8 mouse cellular contexts compared by ENCODE assay signal in the genomic region with DNA sequence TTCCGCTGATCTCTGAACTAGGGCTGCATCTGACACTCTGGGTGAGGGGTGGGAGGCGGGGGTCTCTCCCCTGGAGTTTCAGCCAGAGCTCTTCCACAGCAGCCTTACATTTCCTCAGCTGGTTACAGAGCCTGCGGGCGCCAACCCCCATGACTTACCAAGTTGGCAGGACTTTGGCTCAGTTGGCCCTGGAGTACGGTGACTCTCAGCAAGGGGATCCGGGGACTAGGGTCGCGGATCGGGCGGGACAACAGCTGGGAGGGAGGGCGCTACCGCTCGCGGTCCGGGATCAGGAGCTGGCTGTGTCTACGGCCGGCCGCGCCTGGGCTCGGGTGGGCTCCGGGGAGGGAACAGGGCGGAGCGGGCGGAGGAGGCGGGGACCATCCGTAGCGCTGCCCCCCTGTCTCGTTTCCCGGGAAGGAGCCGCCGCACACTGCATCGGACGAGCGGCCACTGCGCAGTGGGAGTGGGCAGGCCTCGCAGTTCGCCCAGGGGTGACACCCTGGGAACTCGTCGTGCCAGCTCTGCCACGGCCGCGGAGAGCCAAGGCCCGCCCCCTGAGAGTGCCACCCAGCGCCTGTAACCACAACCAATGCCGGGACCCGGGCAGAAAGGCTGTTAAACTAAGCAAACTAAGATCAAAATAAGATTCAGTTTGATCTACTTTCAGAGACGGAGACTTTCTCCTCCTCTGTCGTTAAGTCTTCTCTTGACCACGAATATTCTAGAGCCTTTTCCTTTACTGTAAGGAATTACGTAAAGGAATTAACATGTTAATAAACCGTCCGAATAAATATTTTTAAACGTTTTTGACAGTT. TPM values are rescaled to one million over a fixed set of nuclear protein-coding genes. Genes with fewer than 3 reads are reported as not detected.
DNase-seq lines count a peak whose midpoint lies in the region; ATAC-seq and TF ChIP-seq lines count a peak whose summit lies in the region.

A gene (minus strand): TSS at position 502 of the 818 bp plus-strand sequence.

- TF ChIP-seq CTCF in bone marrow, adult 2 months (IDR thresholded peaks at IDR 0.05; ENCODE audit: control insufficient read depth, insufficient read depth, low read length): no peak
- TF ChIP-seq CTCF in kidney, postnatal 0 days (IDR thresholded peaks at IDR 0.05; ENCODE audit: low read depth): no peak

- H3K9ac ChIP-seq in heart, embryonic 13.5 days: peak within 1 kb of the TSS; percentile 84
- peak within 1 kb of the TSS; percentile 65 for H3K9ac ChIP-seq in kidney, postnatal 0 days (ENCODE audit: low read depth, low read length)
- H3K9ac ChIP-seq in liver, embryonic 11.5 days (ENCODE audit: low read depth, low read length): peak within 1 kb of the TSS; percentile 42

- peaks cover 33% of the 10 kb centered on the region for H3K27me3 ChIP-seq in heart, embryonic 13.5 days (replicated peaks)
- no peaks in the 10 kb centered on the region for H3K27me3 ChIP-seq in kidney, postnatal 0 days (ENCODE audit: insufficient read depth, low read length)
- H3K27me3 ChIP-seq in liver, embryonic 11.5 days (replicated peaks; ENCODE audit: control insufficient read depth, insufficient read depth, low read length): peaks cover 16% of the 10 kb centered on the region
- H3K27me3 ChIP-seq in myocyte (ENCODE audit: control insufficient read depth, insufficient read depth, insufficient read length): no peaks in the 10 kb centered on the region

- H3K27ac ChIP-seq in bone marrow, adult 2 months (ENCODE audit: control insufficient read depth, insufficient read depth, low read depth, low read length, poor library complexity): peak within 1 kb of the TSS; percentile 83
- H3K27ac ChIP-seq in heart, embryonic 13.5 days (replicated peaks): peak within 1 kb of the TSS; percentile 60
- peak within 1 kb of the TSS; percentile 78 for H3K27ac ChIP-seq in kidney, postnatal 0 days
- H3K27ac ChIP-seq in liver, embryonic 11.5 days (ENCODE audit: low read depth, low read length): no peak within 1 kb of the TSS

- WGBS in bone marrow, adult 2 months: 2% methylated on average over 53 of the region's 53 CpGs
- 2% methylated on average over 53 of the region's 53 CpGs for WGBS in heart, embryonic 13.5 days
- WGBS in kidney, postnatal 0 days: 2% methylated on average over 52 of the region's 53 CpGs
- 2% methylated on average over 53 of the region's 53 CpGs for WGBS in liver, embryonic 11.5 days

- peak within 1 kb of the TSS; percentile 79 for H3K4me3 ChIP-seq in bone marrow, adult 2 months (replicated peaks; ENCODE audit: control insufficient read depth, low read depth, low read length)
- peak within 1 kb of the TSS; percentile 65 for H3K4me3 ChIP-seq in heart, embryonic 13.5 days
- peak within 1 kb of the TSS; percentile 55 for H3K4me3 ChIP-seq in kidney, postnatal 0 days (replicated peaks; ENCODE audit: low read depth, low read length)
- peak within 1 kb of the TSS; percentile 65 for H3K4me3 ChIP-seq in liver, embryonic 11.5 days (ENCODE audit: low read depth, low read length)
- H3K4me3 ChIP-seq in myocyte: peak within 1 kb of the TSS; percentile 31

- TF ChIP-seq POLR2A in bone marrow, adult 2 months (IDR thresholded peaks at IDR 0.05; ENCODE audit: borderline replicate concordance, control insufficient read depth, low read depth, low read length): peak; percentile 59; the same call in 1 of the 2 replicates
- TF ChIP-seq POLR2A in myocyte (IDR thresholded peaks at IDR 0.05; ENCODE audit: insufficient read length, low read depth): peak; percentile 79

- ATAC-seq in heart, embryonic 13.5 days (ENCODE audit: extremely low read depth, insufficient number of reproducible peaks, low FRiP score, low TSS enrichment): peak; percentile 70; the same call in 1 of the 2 replicates
- peak; percentile 83 for ATAC-seq in kidney, postnatal 0 days (replicated peaks; ENCODE audit: low FRiP score, low read depth)
- peak; percentile 71 for ATAC-seq in liver, embryonic 11.5 days (replicated peaks; ENCODE audit: low FRiP score)

- no peaks in the 10 kb centered on the region for H3K79me2 ChIP-seq in myocyte (ENCODE audit: control insufficient read depth, insufficient read depth)

- H3K36me3 ChIP-seq in heart, embryonic 13.5 days: no peaks in the 10 kb centered on the region
- no peaks in the 10 kb centered on the region for H3K36me3 ChIP-seq in kidney, postnatal 0 days (ENCODE audit: insufficient read depth, low read length)
- no peaks in the 10 kb centered on the region for H3K36me3 ChIP-seq in liver, embryonic 11.5 days (ENCODE audit: control insufficient read depth, insufficient read depth, low read length)
- H3K36me3 ChIP-seq in myocyte (ENCODE audit: control insufficient read depth, insufficient read depth): no peaks in the 10 kb centered on the region

- no peaks in the 10 kb centered on the region for H3K9me3 ChIP-seq in heart, embryonic 13.5 days
- H3K9me3 ChIP-seq in kidney, postnatal 0 days (replicated peaks; ENCODE audit: low read length): no peaks in the 10 kb centered on the region
- no peaks in the 10 kb centered on the region for H3K9me3 ChIP-seq in liver, embryonic 11.5 days (ENCODE audit: control insufficient read depth, low read length)

- peak within 1 kb of the TSS; percentile 83 for H3K4me2 ChIP-seq in heart, embryonic 13.5 days
- peak within 1 kb of the TSS; percentile 76 for H3K4me2 ChIP-seq in kidney, postnatal 0 days (ENCODE audit: low read length)
- peak within 1 kb of the TSS; percentile 92 for H3K4me2 ChIP-seq in liver, embryonic 11.5 days
- peak within 1 kb of the TSS; percentile 76 for H3K4me2 ChIP-seq in myocyte (ENCODE audit: low read depth)

- DNase-seq in 416B (ENCODE audit: low read depth): peak; percentile 65
- DNase-seq in fibroblast of lung, adult 2 months (ENCODE audit: low read depth): peak; percentile 59
- peak; percentile 86 for DNase-seq in kidney, postnatal 0 days (ENCODE audit: low spot score)
- DNase-seq in liver, embryonic 11.5 days (ENCODE audit: low spot score): peak; percentile 76
- DNase-seq in spleen, postnatal 4 days (ENCODE audit: low spot score in 2 of 2): peak; percentile 55 to 79

- peak within 1 kb of the TSS; percentile 26 for H3ac ChIP-seq in myocyte (ENCODE audit: control insufficient read depth, insufficient read length)

- no peaks in the 10 kb centered on the region; the same call in 1 of the 2 replicates for H3K4me1 ChIP-seq in bone marrow, adult 2 months (ENCODE audit: control insufficient read depth, insufficient read depth, low read length)
- H3K4me1 ChIP-seq in heart, embryonic 13.5 days: peaks cover 22% of the 10 kb centered on the region
- no peaks in the 10 kb centered on the region for H3K4me1 ChIP-seq in kidney, postnatal 0 days (replicated peaks; ENCODE audit: insufficient read depth, low read length)
- 0 out of 2 replicates have a peak, but pooled peaks cover 2% of the 10 kb centered on the region for H3K4me1 ChIP-seq in liver, embryonic 11.5 days (replicated peaks; ENCODE audit: control insufficient read depth, insufficient read depth, low read length)

TF ChIP-seq in myocyte, 11 proteins besides CTCF, POLR2A, EP300 and RAD21:
- TF ChIP-seq POLR2AphosphoS2 (IDR thresholded peaks at IDR 0.05; ENCODE audit: insufficient read length, low read depth) (peak; percentile 52), TCF3 (IDR thresholded peaks at IDR 0.05; ENCODE audit: insufficient read length, low read depth) (no peak), CEBPB (IDR thresholded peaks at IDR 0.05; ENCODE audit: insufficient read depth, poor library complexity, severe bottlenecking) (no peak), REST (IDR thresholded peaks at IDR 0.05; ENCODE audit: insufficient read depth, insufficient read length) (no peak), MYOG (IDR thresholded peaks at IDR 0.05; ENCODE audit: control insufficient read depth in 1 of 3, insufficient read depth in 1 of 3, insufficient read length in 2 of 3, low read depth in 2 of 3) (peak in 2 of 3 experiments; percentile 69 to 74), MAX (IDR thresholded peaks at IDR 0.05; ENCODE audit: low read depth) (no peak), E2F4 (IDR thresholded peaks at IDR 0.05; ENCODE audit: insufficient read depth) (no peak), TCF12 (IDR thresholded peaks at IDR 0.05; ENCODE audit: insufficient read depth, poor library complexity, severe bottlenecking) (no peak), SRF (IDR thresholded peaks at IDR 0.05; ENCODE audit: control insufficient read depth, insufficient read length, low read depth) (no peak), MYOD1 (IDR thresholded peaks at IDR 0.05; ENCODE audit: control insufficient read depth in 1 of 3, insufficient read length in 2 of 3, low read depth in 2 of 3) (peak in 2 of 3 experiments; percentile 30 to 70)

RNA-seq across cellular contexts. Expression of the gene that starts here (rescaled TPM):
- 4.7 and 10.1 TPM in 2 replicates for polyA plus RNA-seq in bone marrow, adult 2 months (2011; ENCODE audit: insufficient read depth, insufficient read length, low replicate concordance, missing spikeins)
- 3.8 and 4.2 TPM in 2 replicates for polyA plus RNA-seq in heart, embryonic 13.5 days (2015; fragmentation: Nextera tagmentation; extraction: Ambion mirVana)
- 4.5 TPM in 2 replicates for polyA plus RNA-seq in kidney, postnatal 0 days (2015; fragmentation: Nextera tagmentation; extraction: Ambion mirVana)
- polyA plus RNA-seq in liver, embryonic 11.5 days (2014; fragmentation: Nextera tagmentation; extraction: Ambion mirVana): 2.1 and 2.9 TPM in 2 replicates
- 1.5 TPM for polyA plus RNA-seq in myocyte (2012; fragmentation: generic; extraction: Trizol)
